Mouse (Mus musculus) lung, embryonic 16.5 days (tissue): ENCODE data around the gene Dlgap1. TPM values are rescaled to one million over a fixed set of nuclear protein-coding genes. Genes with fewer than 3 reads are reported as not detected.

Experiments used
- ATAC-seq: fragments of 200-750 bp; cut with Nextera tagmentation; 2 replicates; pipeline ENCODE4 v1.8.0; 2017; ENCODE audit warnings: low read depth, mild to moderate bottlenecking, moderate library complexity
- H3K27ac ChIP-seq: fragments of 300-500 bp; sonication (generic); 2 replicates; pipeline ENCODE4 v1.5.1; 2014; ENCODE audit warnings: mild to moderate bottlenecking, control low read depth, low read length
- H3K27me3 ChIP-seq: fragments of 300-500 bp; sonication (generic); 2 replicates; pipeline ENCODE4 v1.6.1; 2014; ENCODE audit warnings: low read depth, low read length, mixed read lengths; ENCODE audit not compliant: control insufficient read depth, insufficient read depth
- H3K36me3 ChIP-seq: fragments of 300-500 bp; sonication (generic); 2 replicates; pipeline ENCODE4 v1.6.1; 2014; ENCODE audit warnings: low read length; ENCODE audit not compliant: control insufficient read depth, insufficient read depth
- H3K4me1 ChIP-seq: fragments of 300-500 bp; sonication (generic); replicated peaks from 2 replicates; pipeline ENCODE4 v1.6.1; 2014; ENCODE audit warnings: low read length, mixed read lengths; ENCODE audit not compliant: control insufficient read depth, insufficient read depth
- H3K4me2 ChIP-seq: fragments of 300-500 bp; sonication (generic); 2 replicates; pipeline ENCODE4 v1.6.1; 2014; ENCODE audit warnings: low read depth, low read length, control low read depth
- H3K4me3 ChIP-seq: fragments of 300-500 bp; sonication (generic); 2 replicates; pipeline ENCODE4 v1.5.1; 2014; ENCODE audit warnings: mild to moderate bottlenecking, low read length, control low read depth
- H3K9ac ChIP-seq: fragments of 300-500 bp; sonication (generic); 2 replicates; pipeline ENCODE4 v1.6.1; 2014; ENCODE audit warnings: low read length, control low read depth
- H3K9me3 ChIP-seq: fragments of 300-500 bp; sonication (generic); 2 replicates; pipeline ENCODE4 v1.6.1; 2016; ENCODE audit warnings: low read length; ENCODE audit not compliant: control insufficient read depth
- WGBS: fragments of 180-500 bp; shearing (Covaris S2); extraction: QIAGEN DNeasy Blood & Tissue Kit; methylation state at CpG from one replicate; pipeline ENCODE4 v1.1.7; 2014; 5-methylcytosine and 5-hydroxymethylcytosine counted together
- polyA plus RNA-seq: library from polyadenylated mRNA; unstranded; fragments of >200 nt; fragmentation: Nextera tagmentation; extraction: Ambion mirVana; gene quantifications from 2 replicates; pipeline ENCODE4 v1.2.1, GENCODE M21; 2015

Dlgap1 gene
- polyA plus RNA-seq, 1 experiment from 2014 or later = 0.70 TPM

DNA sequence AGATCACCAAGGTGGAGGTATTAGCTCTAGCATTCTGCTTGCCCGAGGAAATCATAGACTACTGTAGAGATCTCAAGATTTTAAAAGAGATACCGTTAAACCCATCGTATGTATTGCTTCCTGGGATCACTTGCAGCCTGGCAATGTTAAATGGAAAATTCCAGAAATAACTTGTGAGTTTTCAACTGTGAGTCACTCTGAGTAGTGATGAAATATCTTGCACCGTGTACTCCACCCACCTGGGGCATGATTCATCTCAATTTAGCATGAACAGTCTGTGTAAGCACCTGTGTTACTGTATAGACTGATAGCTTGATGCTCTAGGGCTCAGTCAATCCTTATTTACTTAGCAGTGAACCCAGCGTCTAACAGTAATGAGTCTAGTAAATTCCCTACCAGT, 38.7 kb downstream of the Dlgap1 start:
- 77% methylated on average over 5 of the region's 5 CpGs for WGBS

DNA sequence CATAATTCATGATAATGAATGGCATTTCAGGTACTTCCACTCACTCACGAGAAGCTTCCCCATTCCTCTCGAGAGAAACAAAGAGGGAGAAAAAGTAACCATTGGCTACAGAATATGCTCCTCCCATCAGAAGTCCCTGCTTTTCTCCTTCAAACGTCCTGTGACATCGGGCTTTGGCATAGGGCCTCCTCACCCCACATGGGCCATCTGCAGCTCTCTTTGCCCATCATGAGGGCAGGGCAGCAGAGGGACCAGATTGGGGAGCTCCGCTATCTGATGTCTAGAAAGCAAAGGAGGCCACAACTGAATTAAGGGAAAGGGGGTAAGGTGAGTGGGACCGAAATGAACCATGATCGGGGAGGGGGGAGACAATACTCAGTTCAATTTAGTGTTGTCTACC, 47.6 kb downstream of the Dlgap1 start:
- no peak overlapping the region for H3K4me2 ChIP-seq
- H3K4me3 ChIP-seq = no peak overlapping the region
- H3K9ac ChIP-seq = no peak overlapping the region
- no peaks in the 10 kb centered on the region for H3K27me3 ChIP-seq
- H3K9me3 ChIP-seq = no peaks in the 10 kb centered on the region
- WGBS = 64% methylated on average over 7 of the region's 7 CpGs
- no peak for ATAC-seq
- H3K27ac ChIP-seq = no peak overlapping the region
- H3K4me1 ChIP-seq = no peaks in the 10 kb centered on the region
- H3K36me3 ChIP-seq = no peaks in the 10 kb centered on the region

More for the DNA sequence above, 38.7 kb downstream of the Dlgap1 start:
- Histone ChIP-seq H3K27me3 (no peaks in the 10 kb centered on the region), H3K36me3 (no peaks in the 10 kb centered on the region), H3K4me1 (no peaks in the 10 kb centered on the region), H3K4me2 (no peak overlapping the region), H3K9me3 (no peaks in the 10 kb centered on the region), H3K4me3 (no peak overlapping the region), H3K9ac (no peak overlapping the region), H3K27ac (no peak overlapping the region)
- no peak for ATAC-seq

DNA sequence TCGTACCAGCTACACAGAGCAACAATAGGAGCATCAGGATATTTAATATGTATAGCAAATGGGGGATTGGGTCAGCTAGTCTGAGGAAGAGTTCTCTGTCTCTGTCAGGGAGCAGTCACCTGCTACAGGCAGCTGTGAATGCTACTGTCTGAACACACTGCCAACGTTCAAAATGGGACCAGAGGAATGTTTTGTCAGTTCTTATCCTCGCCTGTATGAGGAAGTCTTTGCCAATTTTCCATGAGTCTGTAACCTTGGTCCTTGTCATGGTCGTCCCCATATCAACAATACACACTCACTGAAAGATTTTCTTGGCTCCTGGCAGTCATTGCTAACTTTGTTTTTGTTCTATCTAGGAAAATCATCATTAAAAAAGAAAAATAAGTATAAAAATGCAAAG, 51.5 kb downstream of the Dlgap1 start:
- H3K9ac ChIP-seq = no peak overlapping the region
- H3K27me3 ChIP-seq = no peaks in the 10 kb centered on the region
- no peak overlapping the region for H3K4me2 ChIP-seq
- no peaks in the 10 kb centered on the region for H3K9me3 ChIP-seq
- H3K36me3 ChIP-seq = no peaks in the 10 kb centered on the region
- H3K27ac ChIP-seq = no peak overlapping the region
- ATAC-seq = no peak
- H3K4me3 ChIP-seq = no peak overlapping the region
- 62% methylated on average over 4 of the region's 4 CpGs for WGBS
- H3K4me1 ChIP-seq = no peaks in the 10 kb centered on the region

DNA sequence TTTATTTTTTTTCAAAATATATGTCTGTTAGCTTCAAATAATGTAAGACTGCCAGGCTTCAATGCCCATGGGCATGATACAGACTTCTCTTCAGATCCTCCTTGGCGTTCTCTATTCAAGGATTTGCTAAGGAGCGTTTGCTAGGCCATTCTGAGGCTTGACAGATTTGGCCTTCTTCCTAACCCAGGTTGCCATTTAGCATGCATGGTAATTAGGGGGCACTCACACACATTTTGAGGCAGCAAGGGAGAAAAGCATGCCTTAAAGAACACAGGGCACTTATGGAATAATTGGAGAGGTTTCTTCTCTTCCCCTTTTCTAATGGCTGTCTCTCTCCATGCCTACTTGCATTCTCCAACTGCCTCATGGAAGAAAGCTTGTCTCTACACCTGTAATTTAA, 53.7 kb downstream of the Dlgap1 start:
- no peak overlapping the region for H3K9ac ChIP-seq
- H3K9me3 ChIP-seq = 0 out of 2 replicates have a peak, but pooled peaks cover 2% of the 10 kb centered on the region
- no peak for ATAC-seq
- H3K27ac ChIP-seq = no peak overlapping the region
- WGBS = 83% methylated on average over 2 of the region's 2 CpGs
- H3K4me1 ChIP-seq = no peaks in the 10 kb centered on the region
- no peak overlapping the region for H3K4me3 ChIP-seq
- H3K4me2 ChIP-seq = no peak overlapping the region
- H3K36me3 ChIP-seq = no peaks in the 10 kb centered on the region
- H3K27me3 ChIP-seq = no peaks in the 10 kb centered on the region

DNA sequence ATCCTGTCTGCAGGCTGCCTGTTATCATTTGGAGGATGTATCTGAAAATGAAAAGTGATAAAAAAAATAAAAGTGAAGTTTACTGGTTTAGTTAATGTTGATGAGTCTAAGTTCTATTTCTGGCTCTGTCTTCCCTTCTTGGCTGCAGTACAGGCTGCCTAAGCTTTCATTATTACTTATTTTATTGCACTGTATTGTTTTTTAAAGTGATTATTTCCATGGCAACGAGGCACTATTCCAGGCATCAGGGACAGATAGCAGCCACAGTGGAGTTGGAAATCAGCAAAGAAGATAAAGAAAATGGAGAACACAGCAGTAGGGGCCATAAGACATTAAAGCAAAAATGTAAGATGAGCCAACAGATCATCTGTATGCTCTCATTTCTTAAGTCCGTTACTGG, 66.0 kb downstream of the Dlgap1 start:
- H3K4me3 ChIP-seq = no peak overlapping the region
- WGBS = 39% methylated on average over 2 of the region's 2 CpGs
- ATAC-seq = peak; percentile 75
- H3K9me3 ChIP-seq = no peaks in the 10 kb centered on the region
- H3K27me3 ChIP-seq = no peaks in the 10 kb centered on the region
- no peaks in the 10 kb centered on the region for H3K36me3 ChIP-seq
- no peak overlapping the region for H3K4me2 ChIP-seq
- H3K27ac ChIP-seq = no peak overlapping the region
- H3K4me1 ChIP-seq = no peaks in the 10 kb centered on the region
- no peak overlapping the region for H3K9ac ChIP-seq

DNA sequence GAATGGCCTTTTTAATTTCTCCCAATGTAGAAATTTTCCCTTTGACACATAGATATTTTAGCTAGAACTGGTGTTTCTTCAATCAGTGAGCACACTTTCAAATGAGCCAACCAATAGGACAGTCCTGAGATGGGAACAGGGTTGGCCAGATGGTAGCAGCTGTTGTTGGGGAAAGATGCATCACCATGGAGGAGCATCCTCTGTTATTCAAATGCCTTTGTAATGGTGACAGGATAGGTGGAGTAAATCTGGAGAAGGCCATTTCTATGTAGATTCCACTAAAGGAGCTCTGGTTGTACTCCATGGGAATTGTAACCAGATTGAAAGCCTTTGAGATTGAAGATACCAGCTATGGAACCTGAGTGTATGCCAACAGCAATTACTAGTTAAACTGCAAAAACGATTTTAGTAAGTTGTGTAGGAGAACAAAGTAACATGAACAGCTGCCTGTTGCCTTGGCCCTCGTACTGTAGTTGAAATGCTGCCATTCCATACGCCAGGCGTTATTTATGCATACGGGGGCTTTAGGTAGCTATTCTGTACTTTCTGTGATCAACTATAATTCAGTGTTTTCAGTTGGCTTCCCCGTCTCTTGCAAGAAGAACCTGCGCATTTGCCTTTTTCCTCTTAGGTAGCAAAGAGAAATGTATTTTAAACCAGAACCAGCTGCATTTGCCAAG, 72.0 kb downstream of the Dlgap1 start:
- Histone ChIP-seq H3K4me3 (no peak overlapping the region), H3K9ac (no peak overlapping the region), H3K9me3 (no peaks in the 10 kb centered on the region), H3K36me3 (no peaks in the 10 kb centered on the region), H3K27me3 (no peaks in the 10 kb centered on the region), H3K4me2 (no peak overlapping the region), H3K4me1 (no peaks in the 10 kb centered on the region), H3K27ac (no peak overlapping the region)
- no peak for ATAC-seq
- WGBS = 66% methylated on average over 7 of the region's 7 CpGs

DNA sequence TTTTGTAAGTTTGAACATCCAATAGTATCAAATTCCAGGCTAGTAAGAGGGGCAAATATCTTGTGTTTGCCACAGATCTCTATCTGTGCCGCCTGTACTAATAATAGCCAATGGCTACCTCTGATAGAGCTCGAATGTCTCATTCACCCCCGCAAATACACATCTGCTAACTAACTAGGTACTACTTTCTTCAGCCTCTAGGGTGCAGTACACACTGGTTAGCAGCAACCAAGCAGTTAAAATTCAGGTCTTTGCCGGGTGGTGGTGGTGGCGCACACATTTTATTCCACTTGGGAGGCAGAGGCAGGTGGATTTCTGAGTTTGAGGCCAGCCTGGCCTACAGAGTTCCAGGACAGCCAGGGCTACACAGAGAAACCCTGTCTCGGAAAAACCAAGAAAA, 99.4 kb downstream of the Dlgap1 start:
- Histone ChIP-seq H3K27ac (no peak overlapping the region), H3K36me3 (no peaks in the 10 kb centered on the region), H3K27me3 (no peaks in the 10 kb centered on the region), H3K4me3 (no peak overlapping the region), H3K9me3 (no peaks in the 10 kb centered on the region), H3K4me2 (no peak overlapping the region), H3K9ac (no peak overlapping the region), H3K4me1 (no peaks in the 10 kb centered on the region)
- 74% methylated on average over 6 of the region's 6 CpGs for WGBS
- no peak for ATAC-seq

DNA sequence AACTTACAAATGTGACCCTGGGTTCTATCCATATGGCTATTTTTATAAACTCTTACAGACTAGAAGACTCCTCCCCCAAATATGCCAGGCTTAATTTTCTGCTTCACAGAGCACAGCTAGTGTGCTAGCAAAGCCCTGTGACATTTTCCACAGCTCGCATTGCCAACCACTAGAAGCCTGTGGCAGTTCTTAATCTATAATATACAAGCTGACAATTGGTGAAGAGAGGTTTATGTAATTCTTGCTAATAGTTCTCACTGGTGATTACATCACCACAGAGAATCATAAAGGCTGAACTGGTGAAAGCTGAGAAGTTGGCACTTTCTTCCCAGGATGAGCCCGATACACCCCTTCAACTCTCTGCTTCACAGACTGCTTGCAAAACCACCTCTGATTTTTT, 103.2 kb downstream of the Dlgap1 start:
- no peaks in the 10 kb centered on the region for H3K4me1 ChIP-seq
- 69% methylated on average over 2 of the region's 2 CpGs for WGBS
- H3K36me3 ChIP-seq = no peaks in the 10 kb centered on the region
- H3K4me3 ChIP-seq = no peak overlapping the region
- no peaks in the 10 kb centered on the region for H3K9me3 ChIP-seq
- no peaks in the 10 kb centered on the region for H3K27me3 ChIP-seq
- ATAC-seq = no peak
- no peak overlapping the region for H3K9ac ChIP-seq
- no peak overlapping the region for H3K4me2 ChIP-seq
- no peak overlapping the region for H3K27ac ChIP-seq

DNA sequence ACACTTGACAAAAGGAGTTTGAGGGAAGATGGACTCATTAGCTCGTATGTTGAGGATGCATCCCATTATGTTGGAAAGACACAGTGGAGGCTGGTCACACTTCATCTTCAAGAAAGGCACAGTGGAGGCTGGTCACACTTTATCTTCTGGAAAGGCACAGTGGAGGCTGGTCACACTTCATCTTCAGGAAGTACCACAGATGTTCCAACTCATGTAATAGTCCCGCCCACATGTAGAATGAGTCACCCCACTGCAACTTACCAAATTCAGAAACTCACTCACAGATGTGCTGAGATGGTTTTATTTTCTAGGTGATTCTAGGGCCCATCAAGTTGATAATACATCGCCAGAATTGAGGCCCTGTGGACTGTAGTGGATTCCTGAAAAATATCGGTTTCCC, 119.3 kb downstream of the Dlgap1 start:
- Histone ChIP-seq H3K9ac (no peak overlapping the region), H3K9me3 (no peaks in the 10 kb centered on the region), H3K27me3 (no peaks in the 10 kb centered on the region), H3K4me1 (no peaks in the 10 kb centered on the region), H3K4me2 (no peak overlapping the region), H3K4me3 (no peak overlapping the region), H3K36me3 (no peaks in the 10 kb centered on the region), H3K27ac (no peak overlapping the region)
- ATAC-seq = no peak
- 84% methylated on average over 4 of the region's 4 CpGs for WGBS

DNA sequence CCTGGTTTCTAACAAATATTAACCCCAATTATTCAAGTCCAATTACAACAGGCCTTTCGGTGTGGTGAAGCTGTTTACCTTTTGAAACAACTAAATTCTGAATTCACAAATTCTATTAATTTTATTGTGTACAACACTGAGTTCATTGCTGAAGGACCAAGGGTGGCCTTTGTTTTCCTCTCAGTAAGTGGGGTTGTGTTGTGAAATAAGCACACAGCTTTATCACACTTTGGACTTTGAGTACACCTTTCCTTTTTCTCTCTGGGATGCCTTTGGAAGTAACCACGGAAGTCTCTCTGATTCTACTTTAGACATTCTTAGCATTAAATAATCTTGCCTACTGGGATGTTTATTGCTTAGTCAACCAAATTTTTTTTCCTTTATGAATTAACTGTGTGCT, 121.9 kb downstream of the Dlgap1 start:
- Histone ChIP-seq H3K4me1 (no peaks in the 10 kb centered on the region), H3K9ac (no peak overlapping the region), H3K27me3 (no peaks in the 10 kb centered on the region), H3K4me3 (no peak overlapping the region), H3K36me3 (no peaks in the 10 kb centered on the region), H3K9me3 (no peaks in the 10 kb centered on the region), H3K27ac (no peak overlapping the region), H3K4me2 (no peak overlapping the region)
- WGBS = 78% methylated on average over 2 of the region's 2 CpGs
- no peak for ATAC-seq
